Mouse (Mus musculus) NIH3T3 (cell line): ENCODE data around the gene Tnfsf13.
A peak's percentile ranks its signal among the peaks of the same experiment; 100 is the strongest.

Experiments used
- DNase-seq: peaks from one replicate; pipeline ENCODE4 v3.0.0-alpha.2; 2012; ENCODE audit warnings: low read depth

Tnfsf13 gene

DNA sequence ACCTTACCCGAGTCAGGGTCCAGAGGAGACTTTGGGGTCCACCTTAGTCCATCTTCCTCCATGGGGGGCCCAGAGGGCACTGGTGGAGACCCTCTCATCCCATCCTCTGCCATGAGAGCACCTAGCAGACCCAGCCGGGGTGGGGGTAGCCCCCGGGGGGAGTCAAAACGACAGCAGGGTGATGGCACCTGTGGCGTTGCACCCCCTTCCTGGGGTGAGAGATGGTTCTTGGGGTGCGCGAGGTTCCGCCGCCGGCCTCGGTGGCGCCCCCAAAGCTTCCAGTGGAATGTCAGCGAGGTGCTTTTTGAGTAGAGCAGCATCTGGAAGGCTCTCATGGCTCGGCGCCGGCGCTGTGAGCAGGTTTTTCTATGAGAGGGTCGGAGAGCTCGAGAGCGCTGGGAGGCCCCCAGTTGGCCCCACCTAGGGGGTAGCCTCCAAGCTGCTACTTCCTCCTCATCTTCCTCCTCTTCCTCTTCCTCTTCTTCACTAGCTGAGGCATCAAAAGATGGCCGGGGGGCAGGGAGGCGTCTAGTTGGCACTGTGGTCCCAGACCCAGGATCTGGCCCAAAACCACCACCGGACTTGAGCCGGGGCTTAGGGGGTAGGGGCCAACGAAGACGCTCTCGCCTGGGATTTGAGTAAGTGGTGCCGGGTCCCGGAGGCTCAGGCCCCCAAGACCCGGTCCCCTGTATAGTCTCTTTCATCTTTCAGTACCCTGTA lies 5.3 kb downstream of the Tnfsf13 start:
- no peak for DNase-seq

- DNase-seq, result no peak
Measured at GRCm38 (mm10) chr11:69679144-69679543, 6.4 kb downstream of the Tnfsf13 start.

DNA sequence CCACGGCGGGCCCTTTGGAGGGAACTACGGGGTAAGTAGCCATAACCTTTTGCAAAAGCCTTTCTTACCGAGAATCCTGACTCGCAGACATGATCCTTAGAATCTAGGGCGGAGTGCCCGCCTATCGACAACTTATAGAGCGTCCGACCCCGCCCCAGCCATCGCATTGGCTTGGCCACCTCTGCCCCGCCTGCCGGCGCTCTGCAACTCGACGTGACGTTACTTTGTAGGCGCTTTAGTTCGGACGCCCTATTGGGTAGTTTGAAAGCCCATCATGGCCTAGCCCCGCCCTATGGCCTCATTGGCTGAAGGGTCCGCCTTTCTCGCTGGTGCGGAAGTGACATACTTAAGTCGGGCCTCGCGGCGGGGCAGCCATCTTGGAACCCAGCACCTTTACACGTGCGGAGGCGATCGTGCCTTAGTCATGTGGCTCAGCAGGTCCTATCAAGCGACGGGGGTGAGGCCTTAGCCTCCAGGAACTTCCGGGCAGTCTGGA lies 13.3 kb downstream of the Tnfsf13 start, which contains the start of gene Eif4a1:
Gene Eif4a1, minus strand, starts transcription at position 213 of the 496 bp plus-strand sequence.
- DNase-seq, result peak; percentile 100

DNA sequence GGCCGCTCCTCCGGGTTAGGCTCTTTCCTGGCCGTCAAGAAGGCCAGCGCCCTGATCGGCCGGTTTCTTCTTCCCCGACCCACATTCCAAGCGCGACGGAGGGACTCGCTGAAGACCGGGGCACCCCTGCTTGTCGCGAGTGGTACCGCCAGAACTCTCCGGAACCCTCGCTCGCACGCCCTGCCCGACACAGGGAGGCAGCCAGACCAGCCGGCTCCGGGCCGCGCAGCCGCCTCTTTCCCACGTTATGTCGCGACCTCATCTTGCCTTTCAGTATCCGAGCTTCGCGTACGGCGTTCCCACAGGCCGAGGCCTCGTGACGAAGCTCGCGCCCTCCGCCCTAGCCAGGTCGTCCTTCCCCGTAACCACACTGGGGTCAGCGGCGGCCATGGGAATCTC lies 13.9 kb downstream of the Tnfsf13 start:
- DNase-seq, result no peak

- DNase-seq, result peak; percentile 99
Measured at GRCm38 (mm10) chr11:69670786-69671725, 14.5 kb downstream of the Tnfsf13 start.

DNA sequence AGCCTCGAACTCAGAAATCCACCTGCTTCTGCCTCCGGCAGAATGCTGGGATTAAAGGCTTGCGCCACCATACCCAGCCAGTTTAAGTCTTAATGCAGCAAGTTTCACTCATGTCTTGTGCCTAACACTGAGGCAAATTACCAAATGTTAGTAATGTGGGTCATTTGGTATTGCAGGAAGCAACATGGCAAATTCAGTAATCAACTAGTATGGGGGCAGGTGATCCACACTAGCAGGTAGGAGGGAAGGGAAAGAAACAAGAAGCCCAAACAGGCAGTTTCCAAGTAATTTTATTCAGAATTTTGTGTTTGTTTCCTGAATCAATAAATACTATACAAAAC lies 18.9 kb downstream of the Tnfsf13 start:
- DNase-seq, result no peak

DNA sequence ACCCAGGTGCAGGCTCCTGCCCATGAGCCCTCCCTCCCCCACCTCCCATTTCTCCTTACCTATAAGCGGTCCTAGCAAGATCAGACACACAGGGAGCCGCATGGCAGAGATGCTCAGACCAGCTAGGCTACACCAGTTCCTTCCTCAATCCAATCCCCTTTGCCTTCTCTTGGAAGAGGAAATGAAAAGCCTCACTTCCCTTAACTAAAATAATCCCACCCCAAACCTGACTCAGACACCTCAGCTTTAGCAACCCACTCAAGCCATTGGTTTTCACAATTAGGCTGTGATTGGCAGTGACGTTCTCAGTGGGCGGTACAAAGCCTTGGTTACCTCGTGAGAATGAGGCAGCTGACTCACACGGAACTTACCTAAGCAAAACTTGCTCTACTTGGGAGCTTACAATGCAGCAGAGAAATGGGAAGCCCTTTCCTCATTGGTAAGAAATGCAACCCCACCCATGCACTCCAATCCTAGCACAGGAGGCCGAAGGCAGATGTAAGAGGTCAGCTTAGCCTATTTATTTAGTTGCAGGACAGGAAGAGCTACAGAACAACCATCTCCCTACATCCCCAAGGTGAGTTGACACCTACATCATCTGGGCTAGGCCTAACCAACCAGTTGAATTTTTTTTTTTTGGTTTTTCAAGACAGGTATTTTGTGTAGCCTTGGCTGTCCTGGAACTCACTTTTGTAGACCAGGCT lies 19.5 kb downstream of the Tnfsf13 start, which contains the start of gene Cd68:
Gene Cd68, minus strand, starts transcription at position 193 of the 704 bp plus-strand sequence.
- peak; percentile 85 for DNase-seq

DNA sequence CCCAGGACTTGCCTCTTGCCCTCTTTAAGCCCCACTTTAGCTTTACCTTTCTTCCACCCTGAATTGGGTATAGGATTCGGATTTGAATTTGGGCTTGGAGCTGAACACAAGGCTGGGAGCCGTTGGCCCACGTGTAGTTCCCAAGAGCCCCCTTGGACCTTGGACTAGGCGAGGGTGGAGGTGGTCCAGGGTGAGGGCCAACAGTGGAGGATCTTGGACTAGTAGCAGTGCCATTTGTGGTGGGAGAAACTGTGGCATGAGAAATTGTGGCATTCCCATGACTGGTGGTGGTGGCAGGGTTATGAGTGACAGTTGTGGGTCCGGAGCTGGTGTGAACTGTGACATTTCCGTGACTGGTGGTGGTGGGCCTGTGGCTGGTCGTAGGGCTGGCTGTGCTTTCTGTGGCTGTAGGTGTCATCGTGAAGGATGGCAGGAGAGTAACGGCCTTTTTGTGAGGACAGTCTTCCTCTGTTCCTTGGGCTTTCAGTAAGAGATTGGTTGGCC lies 20.1 kb downstream of the Tnfsf13 start:
- no peak for DNase-seq

- DNase-seq, result no peak
Measured at GRCm38 (mm10) chr11:69664841-69665240, 20.7 kb downstream of the Tnfsf13 start.

- DNase-seq, result no peak
Measured at GRCm38 (mm10) chr11:69663795-69664194, 21.8 kb downstream of the Tnfsf13 start.

DNA sequence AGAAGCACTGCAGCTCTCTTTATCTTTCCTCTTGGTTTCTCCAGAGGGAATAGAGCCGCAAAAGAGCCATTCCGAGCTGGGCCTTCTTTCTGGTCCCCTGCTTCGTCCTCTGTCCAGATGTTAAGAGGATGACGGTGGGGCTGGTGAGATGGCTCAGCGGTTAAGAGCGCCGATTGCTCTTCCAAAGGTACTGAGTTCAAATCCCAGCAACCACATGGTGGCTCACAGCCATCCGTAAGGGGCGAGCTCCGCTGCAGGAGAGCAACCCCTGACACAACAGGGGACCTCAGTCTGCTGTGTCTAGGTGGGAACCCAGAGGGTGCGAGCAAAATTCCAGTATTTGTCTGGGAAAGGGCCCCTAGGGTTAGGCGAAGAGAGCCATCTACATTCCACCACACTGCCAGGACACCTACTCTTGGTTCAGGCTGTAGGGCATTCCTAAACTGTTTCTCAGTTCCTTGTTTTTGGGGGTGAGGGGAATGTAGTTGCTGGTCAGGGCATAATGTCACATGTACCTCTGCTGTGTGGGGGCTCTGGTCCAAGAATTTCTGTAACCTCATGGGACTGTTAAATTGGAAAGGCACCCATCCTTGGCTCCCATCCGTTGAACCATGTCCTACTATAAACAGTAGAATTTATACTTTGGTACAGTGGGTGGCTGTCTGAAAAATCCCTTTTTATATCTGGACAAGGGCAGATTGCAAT lies 22.5 kb downstream of the Tnfsf13 start:
- no peak for DNase-seq

GRCm38 (mm10) chr11:69662213-69662966 lies 23.2 kb downstream of the Tnfsf13 start, which contains the start of gene Mpdu1:
Gene Mpdu1 (minus strand): TSS chr11:69662642.
- peak; percentile 98 for DNase-seq

- peak; percentile 58 for DNase-seq
Measured at GRCm38 (mm10) chr11:69661221-69661881, 24.2 kb downstream of the Tnfsf13 start.

- no peak for DNase-seq
Measured at GRCm38 (mm10) chr11:69657462-69657881, 28.1 kb downstream of the Tnfsf13 start.

DNA sequence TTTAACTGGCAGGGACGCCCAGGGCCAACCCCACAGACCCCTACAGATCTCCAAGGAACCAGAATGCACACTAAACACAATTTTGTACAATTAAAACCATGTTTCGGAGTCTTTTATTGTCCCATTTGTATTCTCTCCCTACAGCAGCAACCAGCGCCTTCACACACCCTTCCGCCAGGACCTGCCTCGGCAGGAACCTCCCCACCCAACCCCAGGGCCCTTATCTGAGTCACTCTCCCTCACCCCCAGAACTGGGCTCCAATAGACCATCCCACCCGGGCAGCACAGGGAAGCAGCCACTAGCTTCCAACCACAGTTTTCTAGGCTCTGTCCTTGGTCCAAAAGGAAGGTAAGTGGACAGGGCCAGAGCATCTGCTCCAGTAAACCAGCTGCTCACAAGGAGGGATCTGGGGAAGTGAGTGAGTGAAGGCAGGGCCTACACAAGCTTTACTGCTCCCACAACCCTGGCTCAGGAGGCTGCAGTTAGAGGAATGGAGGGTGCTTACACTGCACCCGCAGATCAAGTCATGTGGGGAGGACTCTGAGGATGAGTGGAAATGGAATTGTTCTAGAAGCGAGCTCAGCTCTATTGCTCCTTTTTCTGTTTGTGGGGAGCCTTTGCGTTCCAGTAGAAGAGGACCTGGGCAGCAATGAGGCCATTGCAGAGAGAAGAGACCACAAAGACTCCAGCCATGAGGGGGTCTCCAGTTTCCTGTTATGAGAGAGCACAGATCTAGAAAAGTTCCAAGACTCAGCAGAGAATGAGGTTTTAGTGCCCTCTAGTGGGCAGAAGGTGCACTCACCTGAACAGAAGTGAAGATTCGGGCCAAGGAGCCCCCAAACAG lies 28.7 kb downstream of the Tnfsf13 start:
- peak; percentile 80 for DNase-seq

GRCm38 (mm10) chr11:69656065-69656455 lies 29.5 kb downstream of the Tnfsf13 start:
- no peak for DNase-seq

- peak; percentile 46 for DNase-seq
Measured at GRCm38 (mm10) chr11:69655264-69656064, 30.1 kb downstream of the Tnfsf13 start, which contains the start of gene Sox15. Gene Sox15 (plus strand): TSS chr11:69655314.

DNA sequence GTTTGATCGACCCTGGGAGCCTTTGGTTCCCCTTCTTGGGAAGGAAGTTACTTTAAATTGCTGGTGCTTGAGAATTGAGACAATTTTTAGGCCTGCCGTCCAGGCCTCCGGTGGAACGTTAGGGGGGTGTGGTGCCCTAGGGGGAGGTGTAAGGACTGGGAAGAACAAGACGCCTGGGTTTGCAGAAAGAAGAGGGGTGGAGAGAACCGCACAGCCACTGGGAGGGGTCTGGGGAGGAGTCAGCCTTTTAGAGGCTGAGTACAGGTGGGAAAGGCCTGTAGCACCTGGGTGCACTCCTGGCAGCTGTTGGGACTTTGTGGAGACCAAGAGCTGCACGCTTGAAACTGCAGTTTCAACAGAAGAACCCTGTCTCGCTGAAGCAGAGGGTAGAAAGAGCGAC lies 30.8 kb downstream of the Tnfsf13 start:
- no peak for DNase-seq
